In the genomic region with DNA sequence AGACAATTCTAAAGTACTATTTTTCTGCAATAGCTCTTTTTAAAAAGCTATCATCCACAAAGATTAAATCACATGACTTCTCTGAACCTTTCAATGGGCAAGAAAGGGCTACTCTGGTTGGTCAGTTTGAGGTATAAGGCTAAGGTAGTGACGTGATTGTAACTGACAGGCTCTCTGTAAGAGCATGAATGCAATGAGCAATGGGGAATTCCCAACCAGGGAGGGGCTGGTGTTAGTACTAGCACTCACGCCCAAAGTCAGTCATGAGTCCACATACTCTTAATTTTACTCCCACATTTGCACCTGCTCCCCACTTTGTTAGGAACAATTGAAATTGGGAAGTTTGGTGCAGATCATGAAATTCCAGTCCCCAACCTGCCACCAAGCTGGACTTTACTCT, we compare ENCODE assay signal across 14 mouse cellular contexts.
"Had no signal": no experiment of that assay in that cellular context is flagged by ENCODE, and none has a peak within 500 bp of the region (broad histone marks: within the 10 kb centered on the region; RNA-seq: fewer than 3 reads in every experiment).

No protein-coding gene starts in this region.

- H3K36me3 ChIP-seq: limb, embryonic 15.5 days; liver, embryonic 12.5 days; midbrain, embryonic 15.5 days; neural tube, embryonic 13.5 days had no signal

- ATAC-seq: liver, embryonic 12.5 days; midbrain, embryonic 15.5 days had no signal

- H3K4me3 ChIP-seq: limb, embryonic 15.5 days; liver, embryonic 12.5 days; megakaryocyte, embryonic 14.5 days; midbrain, embryonic 15.5 days; neural tube, embryonic 13.5 days had no signal

- DNase-seq: kidney, adult 9 months; lung, embryonic 14.5 days; lung, postnatal 10 days; lung, postnatal 4 days; right cerebral cortex, adult 18-20 months; thymus, adult 18-20 months; thymus, postnatal 14 days had no signal

- H3K27me3 ChIP-seq: limb, embryonic 15.5 days; liver, embryonic 12.5 days; midbrain, embryonic 15.5 days; neural tube, embryonic 13.5 days had no signal

- H3K27ac ChIP-seq: kidney, postnatal 0 days; limb, embryonic 15.5 days; liver, embryonic 12.5 days; midbrain, embryonic 15.5 days; neural tube, embryonic 13.5 days had no signal

- H3K4me2 ChIP-seq: limb, embryonic 15.5 days; liver, embryonic 12.5 days; lung, embryonic 14.5 days; midbrain, embryonic 11.5 days; midbrain, embryonic 15.5 days; neural tube, embryonic 13.5 days had no signal

- H3K9me3 ChIP-seq: limb, embryonic 15.5 days; liver, embryonic 12.5 days; megakaryocyte, embryonic 14.5 days; midbrain, embryonic 15.5 days; neural tube, embryonic 13.5 days had no signal

- H3K9ac ChIP-seq: limb, embryonic 15.5 days; liver, embryonic 12.5 days; lung, embryonic 14.5 days; midbrain, embryonic 15.5 days; neural tube, embryonic 13.5 days had no signal

- H3K4me1 ChIP-seq: megakaryocyte, embryonic 14.5 days; midbrain, embryonic 15.5 days; neural tube, embryonic 13.5 days had no signal
